Mouse (Mus musculus): ENCODE data around the gene Skida1. TPM values are rescaled to one million over a fixed set of nuclear protein-coding genes. Genes with fewer than 3 reads are reported as not detected.

The Skida1 gene
- polyA plus RNA-seq, 1 experiment from 2014 or later, result 10.9 TPM

GRCm38 (mm10) chr2:18046186-18046585 lies 2.7 kb downstream of the Skida1 start:
- no peaks in the 10 kb centered on the region for H3K9me3 ChIP-seq
- H3K4me1 ChIP-seq, result peaks cover 56% of the 10 kb centered on the region
- H3K27me3 ChIP-seq, result no peaks in the 10 kb centered on the region
- peak overlapping the region; percentile 60 for H3K4me2 ChIP-seq (replicated peaks)
- peak overlapping the region; percentile 99 for H3K27ac ChIP-seq (replicated peaks)
- ATAC-seq (replicated peaks), result no peak
- no peaks in the 10 kb centered on the region for H3K36me3 ChIP-seq
- under 1% methylated on average over 4 of the region's 4 CpGs for WGBS
- peak overlapping the region; percentile 100 for H3K9ac ChIP-seq (replicated peaks)
- H3K4me3 ChIP-seq, result peak overlapping the region; percentile 90

DNA sequence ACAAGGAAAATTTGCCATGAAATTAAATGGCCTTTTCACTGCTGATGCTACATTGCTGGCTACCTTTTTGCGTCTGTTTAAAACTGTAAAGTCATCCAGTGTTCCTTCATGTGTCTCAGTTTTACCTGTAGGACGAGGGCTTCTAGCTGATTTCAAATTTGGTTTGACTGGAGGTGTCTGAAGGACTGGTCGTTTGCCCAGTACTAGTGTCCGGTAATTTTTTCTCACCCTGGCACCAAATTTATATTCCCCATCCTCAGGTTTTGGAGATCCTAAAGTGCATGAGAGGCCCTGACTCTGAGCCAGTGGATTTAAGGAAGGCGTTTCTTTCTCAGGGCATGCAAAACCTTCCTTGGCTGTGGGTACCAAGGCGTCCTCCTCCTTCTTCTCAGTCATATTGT lies 3.1 kb downstream of the Skida1 start:
- Histone ChIP-seq H3K36me3 (no peaks in the 10 kb centered on the region), H3K4me3 (peak overlapping the region; percentile 90), H3K4me1 (peaks cover 58% of the 10 kb centered on the region), H3K9me3 (no peaks in the 10 kb centered on the region), H3K27ac (replicated peaks) (peak overlapping the region; percentile 99), H3K4me2 (replicated peaks) (peak overlapping the region; percentile 60), H3K9ac (replicated peaks) (peak overlapping the region; percentile 100), H3K27me3 (no peaks in the 10 kb centered on the region)
- no peak for ATAC-seq (replicated peaks)
- WGBS, result 4% methylated on average over 6 of the region's 6 CpGs

DNA sequence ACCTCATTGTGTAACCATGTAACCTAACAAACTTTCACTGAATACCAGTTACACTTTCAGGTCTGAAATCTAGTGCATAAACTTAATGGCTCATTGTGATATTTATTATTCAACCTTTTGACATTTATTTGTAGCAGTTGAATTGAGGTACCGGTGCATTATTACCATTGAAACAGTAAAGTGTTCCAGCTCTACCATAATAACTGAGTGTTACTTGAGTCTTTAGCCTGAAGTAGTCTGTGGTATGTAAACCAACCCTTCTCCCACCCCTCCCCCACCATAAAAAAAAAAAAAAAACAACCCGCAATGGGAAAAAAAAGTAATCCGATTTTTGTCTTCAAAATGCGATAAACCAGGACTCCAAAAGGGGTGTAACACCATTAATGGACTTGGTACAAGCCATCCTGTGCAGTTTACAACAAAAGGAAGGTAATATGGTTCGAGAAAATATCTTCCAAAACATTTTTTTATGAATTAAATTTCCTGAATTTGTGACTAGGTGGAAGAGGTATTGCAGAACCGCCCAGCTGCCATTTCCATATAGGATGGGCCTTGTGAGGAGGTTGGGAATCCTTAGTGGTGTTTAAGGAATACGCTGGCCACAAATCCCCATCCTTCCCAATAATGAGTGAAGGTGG lies 3.6 kb downstream of the Skida1 start:
- peaks cover 58% of the 10 kb centered on the region for H3K4me1 ChIP-seq
- WGBS, result 1% methylated on average over 7 of the region's 7 CpGs

DNA sequence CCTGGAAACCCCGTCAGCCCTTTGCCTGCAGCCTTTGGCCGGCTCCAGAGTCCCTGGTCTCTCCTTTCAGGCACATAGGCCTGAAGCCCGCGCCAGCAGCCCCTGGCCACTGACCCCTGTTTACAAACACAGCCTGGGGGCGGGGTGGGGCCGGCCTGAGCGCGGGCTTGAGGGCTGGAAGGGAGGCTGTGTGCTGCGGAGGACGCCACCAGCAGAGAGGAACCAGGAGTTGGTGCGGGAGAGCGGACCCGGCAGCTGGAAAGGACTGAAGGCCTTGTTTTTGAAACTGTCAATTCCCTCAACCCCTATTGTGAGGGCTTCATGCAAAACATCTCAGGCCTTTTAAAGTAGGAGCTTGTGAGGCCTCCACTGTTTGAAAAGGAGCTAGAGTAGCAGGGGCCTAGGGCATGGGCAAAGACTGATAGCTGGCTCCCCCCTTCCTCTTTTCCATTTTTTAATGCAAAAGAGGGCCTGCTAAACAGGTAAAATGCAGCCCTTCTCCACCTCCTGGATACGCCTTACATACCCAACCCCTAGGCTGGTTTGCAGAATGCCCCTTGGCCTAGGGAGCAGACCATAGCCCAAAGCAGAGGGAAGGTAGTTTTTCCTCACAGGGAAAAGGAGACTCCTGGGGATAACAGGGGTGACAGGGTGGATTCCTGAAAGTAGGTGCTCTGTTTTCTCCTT lies 7.5 kb downstream of the Skida1 start:
- no peaks in the 10 kb centered on the region for H3K36me3 ChIP-seq
- peak overlapping the region; percentile 35 for H3K4me3 ChIP-seq
- peaks cover 65% of the 10 kb centered on the region for H3K4me1 ChIP-seq
- peak overlapping the region; percentile 60 for H3K4me2 ChIP-seq (replicated peaks)
- H3K9me3 ChIP-seq, result no peaks in the 10 kb centered on the region
- H3K27ac ChIP-seq (replicated peaks), result peak overlapping the region; percentile 88
- peak; percentile 85 for ATAC-seq (replicated peaks)
- peak overlapping the region; percentile 50 for H3K9ac ChIP-seq (replicated peaks)
- no peaks in the 10 kb centered on the region for H3K27me3 ChIP-seq
- WGBS, result 4% methylated on average over 14 of the region's 14 CpGs

More for the DNA sequence above, 3.6 kb downstream of the Skida1 start:
- Histone ChIP-seq H3K4me2 (replicated peaks) (peak overlapping the region; percentile 60), H3K27me3 (no peaks in the 10 kb centered on the region), H3K36me3 (no peaks in the 10 kb centered on the region), H3K9ac (replicated peaks) (peak overlapping the region; percentile 100), H3K4me3 (peak overlapping the region; percentile 90), H3K9me3 (no peaks in the 10 kb centered on the region), H3K27ac (replicated peaks) (peak overlapping the region; percentile 99)
- ATAC-seq (replicated peaks), result no peak

DNA sequence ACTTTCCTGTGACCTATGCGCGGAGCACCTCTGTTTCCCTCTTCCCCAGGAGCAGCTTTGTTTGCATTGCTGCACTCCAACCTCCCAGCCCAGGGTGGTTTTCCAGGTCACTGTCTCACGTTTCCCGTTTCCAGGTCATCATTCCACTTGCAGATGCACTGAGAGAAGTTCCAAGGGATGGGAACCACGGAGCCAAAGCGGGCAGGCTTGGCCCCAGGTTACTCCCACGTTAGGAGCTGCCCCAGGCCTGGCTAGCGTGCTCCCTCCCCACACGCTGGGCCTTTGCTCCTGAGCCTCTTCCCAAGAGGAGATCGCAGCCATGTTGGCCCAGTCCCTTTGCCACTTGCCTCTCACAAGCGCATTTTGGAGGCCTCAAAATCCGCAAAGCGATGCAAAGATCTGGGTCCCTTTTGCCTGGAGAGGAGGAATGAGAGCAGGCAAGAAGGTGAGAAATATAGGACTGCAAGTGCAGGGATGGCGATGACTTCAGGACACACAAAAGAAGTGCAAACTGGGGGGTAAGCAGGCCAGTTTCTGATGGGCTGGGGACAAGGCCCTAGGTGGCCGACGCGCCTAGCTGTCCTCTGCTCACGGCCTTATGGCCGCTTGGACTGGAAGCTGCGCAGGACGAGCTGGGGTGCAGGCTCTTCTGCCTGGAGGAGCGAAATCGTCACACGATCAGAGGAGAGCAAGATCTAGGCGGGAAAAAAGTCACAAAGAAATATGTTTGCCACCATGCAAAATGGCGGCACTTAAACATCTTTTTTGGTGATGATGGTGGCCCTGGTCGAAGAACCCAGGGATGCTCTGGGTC lies 8.3 kb downstream of the Skida1 start:
- Histone ChIP-seq H3K4me1 (peaks cover 65% of the 10 kb centered on the region), H3K36me3 (no peaks in the 10 kb centered on the region), H3K9ac (replicated peaks) (peak overlapping the region; percentile 50), H3K9me3 (no peaks in the 10 kb centered on the region), H3K4me3 (peak overlapping the region; percentile 35), H3K4me2 (replicated peaks) (peak overlapping the region; percentile 60), H3K27ac (replicated peaks) (peak overlapping the region; percentile 88), H3K27me3 (no peaks in the 10 kb centered on the region)
- ATAC-seq (replicated peaks), result peak; percentile 41
- 6% methylated on average over 27 of the region's 27 CpGs for WGBS

DNA sequence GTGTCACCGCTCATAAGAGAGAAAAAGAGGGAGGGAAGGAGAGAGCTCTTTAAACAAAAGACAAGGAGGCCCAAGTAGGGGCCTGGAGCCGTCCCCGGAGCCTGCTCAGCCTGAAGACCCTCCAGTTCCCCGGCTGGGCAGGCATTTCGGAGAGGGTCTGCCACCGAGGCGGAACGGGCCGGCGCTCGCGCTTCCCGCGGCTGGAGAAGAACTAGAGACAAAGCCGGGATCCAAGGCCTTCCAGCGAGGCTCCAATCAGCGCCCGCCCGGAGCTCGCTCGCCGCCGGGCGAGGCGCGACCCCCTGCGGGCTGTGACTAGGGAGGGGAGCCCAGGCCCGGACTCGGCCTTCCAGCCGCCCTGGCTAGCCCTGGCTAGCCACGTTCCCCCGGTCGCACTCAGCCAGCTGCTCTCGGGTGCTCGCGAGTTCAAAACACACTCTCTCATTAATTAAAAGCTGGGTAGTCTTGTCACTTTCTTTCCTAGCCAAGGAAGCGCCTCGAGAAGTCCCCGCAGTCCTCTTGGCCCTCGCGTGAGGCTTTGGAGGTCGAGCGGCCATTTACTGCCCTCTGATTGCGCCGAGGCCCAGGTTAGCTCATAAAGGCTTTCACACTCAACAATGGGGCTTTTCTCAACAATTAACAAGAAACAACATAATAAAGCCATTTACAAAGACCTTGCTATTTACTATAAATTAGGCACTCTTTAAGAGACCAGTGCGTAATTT lies 9.1 kb downstream of the Skida1 start:
- Histone ChIP-seq H3K36me3 (no peaks in the 10 kb centered on the region), H3K4me2 (replicated peaks) (peak overlapping the region; percentile 60), H3K4me3 (peak overlapping the region; percentile 35), H3K9me3 (no peaks in the 10 kb centered on the region), H3K9ac (replicated peaks) (peak overlapping the region; percentile 50), H3K27ac (replicated peaks) (peak overlapping the region; percentile 88), H3K4me1 (peaks cover 62% of the 10 kb centered on the region), H3K27me3 (no peaks in the 10 kb centered on the region)
- peak; percentile 59 for ATAC-seq (replicated peaks)
- WGBS, result 1% methylated on average over 44 of the region's 46 CpGs

- Histone ChIP-seq H3K27ac (replicated peaks) (peak overlapping the region; percentile 88), H3K9me3 (no peaks in the 10 kb centered on the region), H3K36me3 (no peaks in the 10 kb centered on the region), H3K4me2 (replicated peaks) (peak overlapping the region; percentile 60), H3K4me1 (peaks cover 59% of the 10 kb centered on the region), H3K9ac (replicated peaks) (peak overlapping the region; percentile 50; the same call in 1 of the 2 replicates), H3K4me3 (peak overlapping the region; percentile 35; the same call in 1 of the 2 replicates), H3K27me3 (no peaks in the 10 kb centered on the region)
- no peak for ATAC-seq (replicated peaks)
- 31% methylated on average over 10 of the region's 10 CpGs for WGBS
Observed at GRCm38 (mm10) chr2:18038895-18039371, 9.9 kb downstream of the Skida1 start.

- Histone ChIP-seq H3K4me3 (no peak overlapping the region), H3K27me3 (no peaks in the 10 kb centered on the region), H3K4me1 (peaks cover 60% of the 10 kb centered on the region), H3K36me3 (no peaks in the 10 kb centered on the region), H3K9ac (replicated peaks) (no peak overlapping the region), H3K27ac (replicated peaks) (0 out of 2 replicates have a peak overlapping the region, but pooled peaks have one; percentile 88), H3K4me2 (replicated peaks) (no peak overlapping the region), H3K9me3 (no peaks in the 10 kb centered on the region)
- ATAC-seq (replicated peaks), result no peak
- 45% methylated on average over 3 of the region's 3 CpGs for WGBS
Observed at GRCm38 (mm10) chr2:18038141-18038752, 10.6 kb downstream of the Skida1 start.

GRCm38 (mm10) chr2:18037491-18037890 lies 11.4 kb downstream of the Skida1 start, which contains the start of gene A930004D18Rik:
Gene A930004D18Rik (minus strand): TSS chr2:18037737.
- ATAC-seq (replicated peaks), result no peak
- H3K27ac ChIP-seq (replicated peaks), result 0 out of 2 replicates have a peak within 1 kb of the TSS, but pooled peaks have one; percentile 88
- H3K9me3 ChIP-seq, result no peaks in the 10 kb centered on the region
- no peak within 1 kb of the TSS for H3K9ac ChIP-seq (replicated peaks)
- H3K27me3 ChIP-seq, result no peaks in the 10 kb centered on the region
- H3K4me2 ChIP-seq (replicated peaks), result no peak within 1 kb of the TSS
- H3K4me1 ChIP-seq, result peaks cover 60% of the 10 kb centered on the region
- H3K4me3 ChIP-seq, result no peak within 1 kb of the TSS
- no peaks in the 10 kb centered on the region for H3K36me3 ChIP-seq
- 76% methylated on average over 2 of the region's 2 CpGs for WGBS

GRCm38 (mm10) chr2:18034371-18035250 lies 14.2 kb downstream of the Skida1 start:
- H3K9ac ChIP-seq (replicated peaks), result no peak overlapping the region
- no peak overlapping the region for H3K4me3 ChIP-seq
- H3K27ac ChIP-seq (replicated peaks), result no peak overlapping the region
- WGBS, result 37% methylated on average over 10 of the region's 10 CpGs
- no peak for ATAC-seq (replicated peaks)
- no peaks in the 10 kb centered on the region for H3K9me3 ChIP-seq
- H3K27me3 ChIP-seq, result no peaks in the 10 kb centered on the region
- H3K36me3 ChIP-seq, result no peaks in the 10 kb centered on the region
- peaks cover 53% of the 10 kb centered on the region for H3K4me1 ChIP-seq
- no peak overlapping the region for H3K4me2 ChIP-seq (replicated peaks)
